Mouse (Mus musculus): ENCODE measurements around the gene Srd5a1. TPM values are rescaled to one million over a fixed set of nuclear protein-coding genes. Genes with fewer than 3 reads are reported as not detected.

Gene Srd5a1
- 28.7 and 31.9 TPM in 2 replicates for polyA plus RNA-seq (2015; fragmentation: Nextera tagmentation; extraction: Ambion mirVana)

DNA sequence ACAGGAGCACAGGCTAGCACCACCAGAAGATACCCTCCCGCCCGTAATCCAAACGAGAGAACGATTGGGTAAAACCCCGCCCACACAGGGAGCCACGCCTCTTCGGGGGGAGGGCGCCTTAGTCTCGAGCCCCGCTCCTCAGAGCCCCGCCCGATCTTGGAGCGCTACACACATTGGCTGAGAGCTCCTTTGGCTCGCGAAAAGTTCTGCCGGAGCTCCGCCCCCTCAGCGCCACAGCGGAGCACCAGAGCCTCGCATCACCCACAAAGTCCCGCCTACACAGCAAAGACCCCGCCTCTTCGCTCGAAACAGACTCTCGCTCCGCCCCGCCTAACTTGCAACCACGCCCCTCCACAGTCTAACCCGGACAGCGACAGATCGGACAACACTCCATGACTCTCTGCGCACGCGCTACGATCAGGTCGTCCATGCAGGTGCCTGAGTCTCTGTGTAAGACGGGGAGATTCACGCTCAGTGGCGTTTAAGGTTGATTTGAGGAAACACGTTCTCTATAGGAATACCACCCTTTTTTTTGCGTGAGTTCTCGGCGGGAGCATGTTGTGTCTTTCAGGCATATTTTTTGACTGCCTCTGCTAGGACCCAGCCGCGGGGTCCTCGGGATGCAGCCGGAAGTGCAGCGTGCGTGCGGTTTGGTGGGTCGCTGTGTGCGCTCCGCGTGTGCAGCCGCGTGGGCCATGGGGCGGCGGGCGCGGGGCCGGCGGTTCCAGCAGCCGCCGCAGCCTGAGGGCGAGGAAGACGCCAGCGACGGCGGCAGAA lies at the start of gene Srd5a1:
Gene Srd5a1, minus strand, starts transcription at position 45 of the 777 bp plus-strand sequence.
- H3K27ac ChIP-seq: peak within 1 kb of the TSS; percentile 50; the same call in 1 of the 2 replicates
- peaks cover 6% of the 10 kb centered on the region; the same call in 1 of the 2 replicates for H3K4me1 ChIP-seq (replicated peaks; ENCODE audit: insufficient read depth, low read length)
- H3K4me3 ChIP-seq (replicated peaks; ENCODE audit: low read depth, low read length): peak within 1 kb of the TSS; percentile 88
- ATAC-seq (replicated peaks; ENCODE audit: low FRiP score, low read depth) (peak; percentile 99), DNase-seq (ENCODE audit: low spot score) (peak; percentile 100)
- H3K4me2 ChIP-seq (ENCODE audit: low read length): peak within 1 kb of the TSS; percentile 91
- WGBS: under 1% methylated on average over 67 of the region's 69 CpGs
- no peaks in the 10 kb centered on the region for H3K27me3 ChIP-seq (ENCODE audit: insufficient read depth, low read length)
- H3K36me3 ChIP-seq (ENCODE audit: insufficient read depth, low read length): peaks cover 14% of the 10 kb centered on the region
- peak within 1 kb of the TSS; percentile 90 for H3K9ac ChIP-seq (ENCODE audit: low read depth, low read length)
- no peaks in the 10 kb centered on the region for H3K9me3 ChIP-seq (replicated peaks; ENCODE audit: low read length)
- TF ChIP-seq CTCF (IDR thresholded peaks at IDR 0.05; ENCODE audit: low read depth): no peak

DNA sequence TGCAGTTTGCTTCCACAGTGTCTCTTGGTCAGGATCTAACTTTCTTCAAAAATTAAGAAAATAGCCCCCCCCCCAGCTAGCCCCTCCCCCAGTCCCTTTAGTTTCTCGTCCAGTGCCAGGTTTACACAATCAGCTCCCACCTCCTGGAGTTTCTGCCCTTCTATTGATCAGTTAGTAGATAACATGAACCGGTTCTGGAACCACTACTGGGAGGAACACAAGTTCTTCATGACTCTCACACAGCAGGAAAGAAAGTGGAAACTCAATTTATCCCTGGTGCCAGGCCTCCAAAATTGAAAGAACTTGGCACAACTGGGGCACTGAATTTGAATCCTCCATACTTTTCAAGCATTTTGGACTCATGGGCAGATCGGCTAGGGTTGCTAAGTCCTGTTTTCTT lies 43.3 kb upstream of the Srd5a1 start:
- ATAC-seq (replicated peaks; ENCODE audit: low FRiP score, low read depth): no peak
- TF ChIP-seq CTCF (IDR thresholded peaks at IDR 0.05; ENCODE audit: low read depth): no peak
- H3K27me3 ChIP-seq (ENCODE audit: insufficient read depth, low read length): no peaks in the 10 kb centered on the region
- no peak for DNase-seq (ENCODE audit: low spot score)
- H3K4me3 ChIP-seq (replicated peaks; ENCODE audit: low read depth, low read length): no peak overlapping the region
- H3K4me2 ChIP-seq (ENCODE audit: low read length): no peak overlapping the region
- H3K9ac ChIP-seq (ENCODE audit: low read depth, low read length): no peak overlapping the region
- H3K27ac ChIP-seq: no peak overlapping the region
- no peaks in the 10 kb centered on the region for H3K9me3 ChIP-seq (replicated peaks; ENCODE audit: low read length)
- 73% methylated on average over 3 of the region's 3 CpGs for WGBS
- H3K36me3 ChIP-seq (ENCODE audit: insufficient read depth, low read length): no peaks in the 10 kb centered on the region
- H3K4me1 ChIP-seq (replicated peaks; ENCODE audit: insufficient read depth, low read length): no peaks in the 10 kb centered on the region

DNA sequence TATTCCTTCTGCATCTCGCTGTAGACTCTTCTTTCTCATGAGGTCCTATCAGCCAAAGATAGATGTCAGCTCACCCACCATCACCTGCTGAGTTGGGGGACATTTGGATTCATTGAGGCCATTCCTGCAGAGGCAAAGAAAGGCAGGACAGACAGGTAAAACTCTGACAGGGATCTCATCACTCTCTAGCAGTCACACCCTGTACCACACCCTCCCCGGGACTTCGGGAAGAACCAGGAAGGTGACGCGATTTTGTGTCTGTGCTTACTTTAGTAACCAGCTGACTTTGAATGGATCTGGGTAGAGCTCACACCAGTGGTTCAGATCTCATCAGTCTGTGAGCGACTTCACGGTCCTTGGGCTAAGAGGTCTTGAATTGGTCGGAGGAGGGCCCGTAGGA lies 35.2 kb upstream of the Srd5a1 start:
- ATAC-seq (replicated peaks; ENCODE audit: low FRiP score, low read depth) (no peak), DNase-seq (ENCODE audit: low spot score) (no peak)
- Histone ChIP-seq H3K4me1 (replicated peaks; ENCODE audit: insufficient read depth, low read length) (no peaks in the 10 kb centered on the region), H3K4me3 (replicated peaks; ENCODE audit: low read depth, low read length) (no peak overlapping the region), H3K9me3 (replicated peaks; ENCODE audit: low read length) (no peaks in the 10 kb centered on the region), H3K9ac (ENCODE audit: low read depth, low read length) (no peak overlapping the region), H3K27me3 (ENCODE audit: insufficient read depth, low read length) (no peaks in the 10 kb centered on the region), H3K27ac (no peak overlapping the region), H3K4me2 (ENCODE audit: low read length) (no peak overlapping the region), H3K36me3 (ENCODE audit: insufficient read depth, low read length) (no peaks in the 10 kb centered on the region)
- no peak for TF ChIP-seq CTCF (IDR thresholded peaks at IDR 0.05; ENCODE audit: low read depth)
- WGBS: 73% methylated on average over 9 of the region's 9 CpGs

DNA sequence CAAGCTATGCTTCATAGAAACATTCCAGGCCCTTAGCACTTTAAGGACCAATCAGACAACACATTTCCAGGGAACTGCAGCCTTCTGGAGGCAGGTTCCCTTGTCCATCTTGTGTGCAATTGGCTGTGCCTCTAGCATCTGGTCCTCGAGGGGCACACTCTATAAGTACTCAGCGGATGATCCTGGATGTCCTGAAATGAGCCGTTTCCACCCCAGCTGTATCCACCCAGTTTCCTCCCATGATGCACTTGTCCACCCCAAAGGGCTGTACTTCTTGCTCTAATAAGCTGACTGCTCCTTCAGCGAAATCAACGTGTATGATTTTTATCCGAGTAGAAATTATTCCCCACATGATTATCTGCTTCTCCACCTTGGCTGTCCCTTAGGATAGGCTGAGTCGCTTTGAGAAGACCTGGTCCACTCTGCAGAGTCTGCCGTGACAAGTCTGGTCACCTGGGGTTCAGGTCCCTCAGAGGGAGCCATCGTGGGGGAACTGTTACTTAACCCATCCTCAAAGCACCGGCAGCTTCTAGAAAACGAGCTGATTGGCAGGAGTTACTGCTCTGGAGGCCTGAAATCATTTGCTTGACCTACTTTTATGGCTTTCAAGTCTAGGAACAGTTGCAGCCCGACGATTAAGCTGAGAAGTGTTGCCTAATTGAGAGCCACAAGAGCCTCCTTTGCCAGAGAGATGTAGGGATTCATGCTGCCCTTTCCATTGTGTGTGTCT lies 34.6 kb upstream of the Srd5a1 start:
- 43% methylated on average over 13 of the region's 13 CpGs for WGBS
- ATAC-seq (replicated peaks; ENCODE audit: low FRiP score, low read depth) (0 out of 2 replicates have a peak, but pooled peaks have one; percentile 43), DNase-seq (ENCODE audit: low spot score) (peak; percentile 53)
- Histone ChIP-seq H3K27me3 (ENCODE audit: insufficient read depth, low read length) (no peaks in the 10 kb centered on the region), H3K4me1 (replicated peaks; ENCODE audit: insufficient read depth, low read length) (no peaks in the 10 kb centered on the region), H3K4me2 (ENCODE audit: low read length) (no peak overlapping the region), H3K4me3 (replicated peaks; ENCODE audit: low read depth, low read length) (no peak overlapping the region), H3K27ac (no peak overlapping the region), H3K36me3 (ENCODE audit: insufficient read depth, low read length) (no peaks in the 10 kb centered on the region), H3K9me3 (replicated peaks; ENCODE audit: low read length) (no peaks in the 10 kb centered on the region), H3K9ac (ENCODE audit: low read depth, low read length) (no peak overlapping the region)
- TF ChIP-seq CTCF (IDR thresholded peaks at IDR 0.05; ENCODE audit: low read depth): no peak

DNA sequence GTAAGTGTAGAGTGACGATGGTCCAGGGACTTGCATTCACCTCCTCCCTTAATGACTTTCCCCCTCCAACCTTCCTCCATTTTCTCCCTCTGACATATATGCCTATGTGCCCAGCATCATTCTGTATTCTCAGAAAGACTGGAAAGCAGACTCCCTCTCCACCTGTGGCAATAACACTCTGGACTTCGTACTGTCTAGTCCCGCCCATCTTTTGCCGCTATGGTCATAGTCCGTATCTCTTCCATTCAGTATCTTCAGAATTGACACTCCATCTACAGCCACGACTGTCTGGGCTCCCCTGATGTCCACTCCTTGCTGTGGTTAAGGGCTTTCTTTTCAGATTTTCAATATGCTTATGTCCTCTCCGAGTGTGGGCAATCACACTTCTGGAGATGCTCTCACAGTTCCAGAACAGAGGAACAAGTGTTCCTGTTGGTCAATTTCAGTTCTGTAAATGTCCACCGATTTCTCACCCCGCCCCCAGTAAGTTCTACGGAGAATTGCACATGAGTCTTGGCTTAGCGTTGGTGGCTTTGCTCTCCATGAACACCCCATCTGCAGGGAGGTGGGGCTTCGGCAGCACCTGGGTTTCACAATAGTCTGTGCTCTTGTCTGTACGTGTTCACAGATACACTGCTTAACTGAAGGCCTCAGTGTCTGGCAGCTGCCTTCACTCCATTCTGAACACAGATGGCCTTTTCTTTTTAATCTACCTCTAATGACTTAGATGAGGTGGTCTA lies 33.4 kb upstream of the Srd5a1 start:
- no peaks in the 10 kb centered on the region for H3K9me3 ChIP-seq (replicated peaks; ENCODE audit: low read length)
- H3K27me3 ChIP-seq (ENCODE audit: insufficient read depth, low read length): no peaks in the 10 kb centered on the region
- no peaks in the 10 kb centered on the region for H3K4me1 ChIP-seq (replicated peaks; ENCODE audit: insufficient read depth, low read length)
- ATAC-seq (replicated peaks; ENCODE audit: low FRiP score, low read depth): no peak
- no peak overlapping the region for H3K27ac ChIP-seq
- H3K4me3 ChIP-seq (replicated peaks; ENCODE audit: low read depth, low read length): no peak overlapping the region
- no peak overlapping the region for H3K4me2 ChIP-seq (ENCODE audit: low read length)
- WGBS: 79% methylated on average over 13 of the region's 13 CpGs
- no peak for TF ChIP-seq CTCF (IDR thresholded peaks at IDR 0.05; ENCODE audit: low read depth)
- H3K36me3 ChIP-seq (ENCODE audit: insufficient read depth, low read length): 0 out of 2 replicates have a peak, but pooled peaks cover 2% of the 10 kb centered on the region
- DNase-seq (ENCODE audit: low spot score): no peak
- H3K9ac ChIP-seq (ENCODE audit: low read depth, low read length): no peak overlapping the region

DNA sequence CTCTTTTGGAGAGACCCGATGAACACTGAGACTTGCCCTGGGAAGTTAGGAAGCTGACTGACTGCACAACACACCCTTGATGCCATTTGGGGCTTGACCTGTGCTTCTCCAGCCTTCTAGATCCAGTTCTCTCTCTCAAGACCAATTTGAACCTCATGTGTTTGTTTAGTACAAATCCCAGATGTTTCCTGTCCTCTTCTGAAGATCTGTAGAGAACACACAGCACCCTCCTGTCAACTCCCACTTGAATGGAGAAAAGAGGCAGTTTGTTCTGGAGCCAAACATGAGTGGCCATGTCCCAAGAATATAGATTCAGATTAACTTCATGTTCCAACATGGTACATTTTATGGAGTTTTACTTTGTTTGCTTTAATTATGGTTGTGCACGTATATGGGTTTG lies 32.7 kb upstream of the Srd5a1 start:
- Histone ChIP-seq H3K4me1 (replicated peaks; ENCODE audit: insufficient read depth, low read length) (no peaks in the 10 kb centered on the region), H3K27me3 (ENCODE audit: insufficient read depth, low read length) (no peaks in the 10 kb centered on the region), H3K4me2 (ENCODE audit: low read length) (no peak overlapping the region), H3K4me3 (replicated peaks; ENCODE audit: low read depth, low read length) (no peak overlapping the region), H3K27ac (no peak overlapping the region), H3K9me3 (replicated peaks; ENCODE audit: low read length) (no peaks in the 10 kb centered on the region), H3K9ac (ENCODE audit: low read depth, low read length) (no peak overlapping the region), H3K36me3 (ENCODE audit: insufficient read depth, low read length) (0 out of 2 replicates have a peak, but pooled peaks cover 2% of the 10 kb centered on the region)
- WGBS: 72% methylated on average over 2 of the region's 2 CpGs
- no peak for TF ChIP-seq CTCF (IDR thresholded peaks at IDR 0.05; ENCODE audit: low read depth)
- ATAC-seq (replicated peaks; ENCODE audit: low FRiP score, low read depth) (no peak), DNase-seq (ENCODE audit: low spot score) (peak; percentile 11)
